Mouse (Mus musculus) MEL (cell line): ENCODE measurements around the gene Steap3. TPM values are rescaled to one million over a fixed set of nuclear protein-coding genes. Genes with fewer than 3 reads are reported as not detected.

Experiments used
- DNase-seq: peaks from one replicate; pipeline ENCODE4 v3.0.0; 2011; ENCODE audit warnings: low read depth, low spot score
- H3K27ac ChIP-seq: 2 replicates; pipeline ENCODE4 v1.5.1; 2012; ENCODE audit warnings: low read depth, mild to moderate bottlenecking, control low read depth, low read length, moderate library complexity; ENCODE audit not compliant: control insufficient read depth
- H3K27me3 ChIP-seq, 2 experiments: fragments of 150-350 bp in 1 of 2; sonication (generic) in 1 of 2; 2 replicates each; pipeline ENCODE4 v1.6.1; 2012; ENCODE audit warnings: low read length in 2 of 2, mild to moderate bottlenecking in 2 of 2, improper control_type of control experiment in 1 of 2, moderate library complexity in 1 of 2; ENCODE audit not compliant: insufficient read depth in 2 of 2, control insufficient read depth in 1 of 2
- H3K36me3 ChIP-seq, 2 experiments: 2 replicates each; pipeline ENCODE4 v1.6.1; 2012 to 2014; ENCODE audit warnings: low read length in 2 of 2, improper control_type of control experiment in 1 of 2, inconsistent platforms in 1 of 2, mild to moderate bottlenecking in 1 of 2; ENCODE audit not compliant: insufficient read depth in 2 of 2, control insufficient read depth in 1 of 2
- H3K4me1 ChIP-seq, 2 experiments: fragments of 150-350 bp in 1 of 2; sonication (generic) in 1 of 2; 2 replicates each; pipeline ENCODE4 v1.6.1; 2012; ENCODE audit warnings: low read length in 2 of 2, improper control_type of control experiment in 1 of 2, mild to moderate bottlenecking in 1 of 2; ENCODE audit not compliant: insufficient read depth in 2 of 2, control insufficient read depth in 1 of 2
- H3K4me3 ChIP-seq, 2 experiments: fragments of 150-350 bp in 1 of 2; sonication (generic) in 1 of 2; 2 replicates each; pipeline ENCODE4 v1.5.1; 2012; ENCODE audit warnings: low read depth in 2 of 2, low read length in 2 of 2, mild to moderate bottlenecking in 2 of 2, moderate library complexity in 2 of 2, control low read depth in 1 of 2, improper control_type of control experiment in 1 of 2; ENCODE audit not compliant: control insufficient read depth in 1 of 2, insufficient read depth in 1 of 2
- H3K79me2 ChIP-seq: 2 replicates; pipeline ENCODE4 v1.6.1; 2012; ENCODE audit warnings: mild to moderate bottlenecking, low read length, moderate library complexity; ENCODE audit not compliant: control insufficient read depth, poor library complexity, insufficient read depth
- H3K9ac ChIP-seq: 2 replicates; pipeline ENCODE4 v1.6.1; 2012; ENCODE audit warnings: low read depth, mild to moderate bottlenecking, control low read depth, low read length, moderate library complexity; ENCODE audit not compliant: control insufficient read depth, poor library complexity, severe bottlenecking
- H3K9me3 ChIP-seq: fragments of 150-350 bp; sonication (generic); replicated peaks from 2 replicates; pipeline ENCODE4 v1.6.1; 2012; ENCODE audit warnings: mild to moderate bottlenecking, low read length, improper control_type of control experiment, moderate library complexity; ENCODE audit not compliant: insufficient read depth
- BHLHE40 ChIP-seq: IDR thresholded peaks from 2 replicates; pipeline ENCODE4 v1.6.1; 2012; ENCODE audit warnings: low read depth, mild to moderate bottlenecking, inconsistent platforms, low read length, improper control_type of control experiment, borderline replicate concordance
- E2F4 ChIP-seq: IDR thresholded peaks from 2 replicates; pipeline ENCODE4 v1.6.1; 2011; ENCODE audit warnings: low read depth, low read length, improper control_type of control experiment, borderline replicate concordance
- EP300 ChIP-seq, 2 experiments: IDR thresholded peaks; 2 replicates each; pipeline ENCODE4 v1.6.1; 2011; ENCODE audit warnings: improper control_type of control experiment in 2 of 2, low read length in 2 of 2, low read depth in 1 of 2, mild to moderate bottlenecking in 1 of 2
- GABPA ChIP-seq: IDR thresholded peaks from 2 replicates; pipeline ENCODE4 v1.6.1; 2012; ENCODE audit warnings: low read depth, mild to moderate bottlenecking, inconsistent platforms, low read length, improper control_type of control experiment, moderate library complexity
- HCFC1 ChIP-seq: IDR thresholded peaks from 2 replicates; pipeline ENCODE4 v1.6.1; 2012; ENCODE audit warnings: low read depth, mild to moderate bottlenecking, inconsistent platforms, low read length, improper control_type of control experiment, moderate library complexity
- JUND ChIP-seq: IDR thresholded peaks from 2 replicates; pipeline ENCODE4 v1.6.1; 2011; ENCODE audit warnings: low read depth, mild to moderate bottlenecking, improper control_type of control experiment, low read length
- MAZ ChIP-seq: IDR thresholded peaks from 2 replicates; pipeline ENCODE4 v1.6.1; 2012; ENCODE audit warnings: low read depth, mild to moderate bottlenecking, inconsistent platforms, low read length, improper control_type of control experiment
- MEF2A ChIP-seq: IDR thresholded peaks from 2 replicates; pipeline ENCODE4 v1.6.1; 2014; ENCODE audit warnings: low read depth, mild to moderate bottlenecking, inconsistent platforms, low read length, improper control_type of control experiment; ENCODE audit not compliant: poor library complexity, insufficient replicate concordance, severe bottlenecking; ENCODE audit errors: extremely low read depth
- MYC ChIP-seq: IDR thresholded peaks from 2 replicates; pipeline ENCODE4 v1.6.1; 2011; ENCODE audit warnings: low read depth, mild to moderate bottlenecking, low read length, improper control_type of control experiment, moderate library complexity
- POLR2A ChIP-seq, 2 experiments: IDR thresholded peaks; 2 replicates each; pipeline ENCODE4 v1.6.1; 2011 to 2012; ENCODE audit warnings: low read length in 2 of 2, mild to moderate bottlenecking in 2 of 2, control low read depth in 1 of 2, improper control_type of control experiment in 1 of 2, low read depth in 1 of 2, moderate library complexity in 1 of 2; ENCODE audit not compliant: control insufficient read depth in 1 of 2, insufficient read depth in 1 of 2, poor library complexity in 1 of 2
- POLR2AphosphoS2 ChIP-seq: IDR thresholded peaks from 2 replicates; pipeline ENCODE4 v1.6.1; 2011; ENCODE audit warnings: low read length, improper control_type of control experiment
- POLR2AphosphoS5 ChIP-seq: IDR thresholded peaks from 2 replicates; pipeline ENCODE4 v1.6.1; 2012; ENCODE audit warnings: low read depth, borderline replicate concordance, mild to moderate bottlenecking, inconsistent platforms, low read length, moderate library complexity, mixed read lengths
- RCOR1 ChIP-seq: IDR thresholded peaks from 2 replicates; pipeline ENCODE4 v1.6.1; 2012; ENCODE audit warnings: low read depth, mild to moderate bottlenecking, inconsistent platforms, low read length, improper control_type of control experiment
- SIN3A ChIP-seq: IDR thresholded peaks from 2 replicates; pipeline ENCODE4 v1.6.1; 2012; ENCODE audit warnings: low read length, improper control_type of control experiment, inconsistent platforms
- SMC3 ChIP-seq: IDR thresholded peaks from 2 replicates; pipeline ENCODE4 v1.6.1; 2011; ENCODE audit warnings: low read depth, low read length, improper control_type of control experiment
- TAL1 ChIP-seq: IDR thresholded peaks from 2 replicates; pipeline ENCODE4 v1.6.1; 2012; ENCODE audit warnings: mild to moderate bottlenecking, inconsistent platforms, low read length, moderate library complexity, mixed read lengths
- TBP ChIP-seq: IDR thresholded peaks from 2 replicates; pipeline ENCODE4 v1.8.0; 2011; ENCODE audit warnings: low read depth, low read length, improper control_type of control experiment
- TCF12 ChIP-seq: IDR thresholded peaks from 2 replicates; pipeline ENCODE4 v1.6.1; 2014; ENCODE audit warnings: low read depth, mild to moderate bottlenecking, inconsistent platforms, low read length, improper control_type of control experiment, moderate library complexity
- UBTF ChIP-seq: IDR thresholded peaks from 2 replicates; pipeline ENCODE4 v1.6.1; 2012; ENCODE audit warnings: low read depth, mild to moderate bottlenecking, inconsistent platforms, low read length, improper control_type of control experiment, moderate library complexity, borderline replicate concordance; ENCODE audit not compliant: insufficient read depth
- USF2 ChIP-seq, 2 experiments: IDR thresholded peaks; 2 replicates each; pipeline ENCODE4 v1.6.1; 2011 to 2012; ENCODE audit warnings: improper control_type of control experiment in 2 of 2, low read length in 2 of 2, borderline replicate concordance in 1 of 2, inconsistent platforms in 1 of 2, low read depth in 1 of 2, mild to moderate bottlenecking in 1 of 2; ENCODE audit not compliant: insufficient read depth in 1 of 2
- ZC3H11A ChIP-seq: IDR thresholded peaks from 2 replicates; pipeline ENCODE4 v1.6.1; 2012; ENCODE audit warnings: low read depth, mild to moderate bottlenecking, inconsistent platforms, low read length, improper control_type of control experiment
- ZKSCAN1 ChIP-seq: IDR thresholded peaks from 2 replicates; pipeline ENCODE4 v1.6.1; 2012; ENCODE audit warnings: low read depth, mild to moderate bottlenecking, inconsistent platforms, low read length, improper control_type of control experiment, moderate library complexity
- ZMIZ1 ChIP-seq: IDR thresholded peaks from 2 replicates; pipeline ENCODE4 v1.6.1; 2012; ENCODE audit warnings: low read depth, mild to moderate bottlenecking, inconsistent platforms, low read length, improper control_type of control experiment, moderate library complexity
- polyA plus RNA-seq, 2 experiments: library from polyadenylated mRNA; stranded (reverse) in 1 of 2; unstranded in 1 of 2; fragments of >175 nt in 1 of 2; fragments of >200 nt in 1 of 2; gene quantifications; 2 replicates each; pipeline versions ENCODE4 v1.2.1 to v1.2.4; 2012; ENCODE audit warnings: low replicate concordance in 2 of 2, low read depth in 1 of 2; ENCODE audit not compliant: insufficient read length in 2 of 2, insufficient read depth in 1 of 2, missing spikeins in 1 of 2
- total RNA-seq: library from RNA; depleted of rRNA; stranded (reverse); fragments of 300-350 nt; gene quantifications from 2 replicates; pipeline ENCODE4 v1.2.3, GENCODE M21; 2012

Steap3 gene
- total and polyA plus RNA-seq, 3 experiments, result 50.2 to 101 (median 98.2) TPM

GRCm38 (mm10) chr1:120244646-120245045, 27.9 kb downstream of the Steap3 start:
- no peak for TF ChIP-seq TBP
- no peak for TF ChIP-seq POLR2A (IDR thresholded peaks at IDR 0.05; ENCODE audit: control insufficient read depth in 1 of 2, insufficient read depth in 1 of 2, low read depth in 1 of 2, low read length in 2 of 2, poor library complexity in 1 of 2)
- TF ChIP-seq ZMIZ1, result no peak
- no peak for TF ChIP-seq RCOR1
- no peak for TF ChIP-seq TCF12
- TF ChIP-seq MYC, result no peak
- no peak for TF ChIP-seq EP300 (IDR thresholded peaks at IDR 0.05; ENCODE audit: low read depth in 1 of 2, low read length in 2 of 2)
- TF ChIP-seq POLR2AphosphoS5, result no peak
- H3K27me3 ChIP-seq, result no peaks in the 10 kb centered on the region
- H3K9me3 ChIP-seq, result no peaks in the 10 kb centered on the region
- H3K27ac ChIP-seq, result no peak overlapping the region
- DNase-seq, result no peak
- H3K79me2 ChIP-seq, result peaks cover 19% of the 10 kb centered on the region; the same call in 1 of the 2 replicates
- H3K36me3 ChIP-seq, result peaks cover 2 to 20% of the 10 kb centered on the region in 2 experiments; a peak in 2 of 4 replicates
- H3K4me3 ChIP-seq, result no peak overlapping the region
- no peak overlapping the region for H3K9ac ChIP-seq
- no peaks in the 10 kb centered on the region; a peak in 1 of 4 replicates for H3K4me1 ChIP-seq

- no peak for TF ChIP-seq POLR2AphosphoS5
- no peak for TF ChIP-seq GABPA
- no peak for TF ChIP-seq MAZ
- no peak for TF ChIP-seq ZKSCAN1
- no peak for TF ChIP-seq SIN3A
- no peak for TF ChIP-seq USF2 (IDR thresholded peaks at IDR 0.05; ENCODE audit: borderline replicate concordance in 1 of 2, insufficient read depth in 1 of 2, low read depth in 1 of 2, low read length in 2 of 2)
- TF ChIP-seq E2F4, result no peak
- TF ChIP-seq ZC3H11A, result no peak
- TF ChIP-seq POLR2AphosphoS2, result no peak
- TF ChIP-seq POLR2A (IDR thresholded peaks at IDR 0.05; ENCODE audit: control insufficient read depth in 1 of 2, insufficient read depth in 1 of 2, low read depth in 1 of 2, low read length in 2 of 2, poor library complexity in 1 of 2), result no peak
- TF ChIP-seq MYC, result no peak
- TF ChIP-seq SMC3, result no peak
- no peak for TF ChIP-seq BHLHE40
- no peak for TF ChIP-seq TAL1
- no peak for TF ChIP-seq TBP
- TF ChIP-seq UBTF, result no peak
- TF ChIP-seq HCFC1, result no peak
- TF ChIP-seq MEF2A, result no peak
- no peak for TF ChIP-seq TCF12
- TF ChIP-seq JUND, result no peak
- TF ChIP-seq, all 39 proteins: peak for 0
- Histone ChIP-seq H3K27ac (no peak overlapping the region), H3K4me3 (no peak overlapping the region), H3K36me3 (peaks cover 0 to 25% of the 10 kb centered on the region in 2 experiments; a peak in 2 of 4 replicates), H3K79me2 (peaks cover 15% of the 10 kb centered on the region; the same call in 1 of the 2 replicates), H3K4me1 (no peaks in the 10 kb centered on the region; a peak in 1 of 4 replicates), H3K9me3 (no peaks in the 10 kb centered on the region), H3K27me3 (no peaks in the 10 kb centered on the region), H3K9ac (no peak overlapping the region)
- DNase-seq, result no peak
Measured at GRCm38 (mm10) chr1:120243987-120244386, 28.5 kb downstream of the Steap3 start.
